Mouse (Mus musculus) limb, embryonic 14.5 days (tissue): ENCODE results near the gene Tcf7l1. TPM values are rescaled to one million over a fixed set of nuclear protein-coding genes. Genes with fewer than 3 reads are reported as not detected.

Source experiments
- ATAC-seq: fragments of 200-750 bp; cut with Nextera tagmentation; 2 replicates; pipeline ENCODE4 v1.8.0; 2017; ENCODE audit warnings: low read depth, moderate number of reproducible peaks, moderate TSS enrichment; ENCODE audit not compliant: low FRiP score
- DNase-seq: peaks from one replicate; pipeline ENCODE4 v3.0.0-alpha.2; 2015; ENCODE audit warnings: low spot score
- H3K27ac ChIP-seq: fragments of 300-500 bp; sonication (generic); replicated peaks from 2 replicates; pipeline ENCODE4 v1.5.1; 2014; ENCODE audit warnings: low read depth, mild to moderate bottlenecking, low read length, moderate library complexity, mixed read lengths
- H3K27me3 ChIP-seq: fragments of 300-500 bp; sonication (generic); 2 replicates; pipeline ENCODE4 v1.6.1; 2014; ENCODE audit warnings: low read length, mixed read lengths; ENCODE audit not compliant: control insufficient read depth, insufficient read depth
- H3K36me3 ChIP-seq: fragments of 300-500 bp; sonication (generic); 2 replicates; pipeline ENCODE4 v1.6.1; 2014; ENCODE audit warnings: mild to moderate bottlenecking, low read length, moderate library complexity, mixed read lengths; ENCODE audit not compliant: control insufficient read depth, insufficient read depth
- H3K4me1 ChIP-seq: fragments of 300-500 bp; sonication (generic); 2 replicates; pipeline ENCODE4 v1.6.1; 2014; ENCODE audit warnings: antibody characterized with exemption, low read length, mixed read lengths; ENCODE audit not compliant: control insufficient read depth, insufficient read depth
- H3K4me2 ChIP-seq: fragments of 300-500 bp; sonication (generic); replicated peaks from 2 replicates; pipeline ENCODE4 v1.6.1; 2014; ENCODE audit warnings: low read depth, mild to moderate bottlenecking, low read length, moderate library complexity; ENCODE audit not compliant: severe bottlenecking
- H3K4me3 ChIP-seq: fragments of 300-500 bp; sonication (generic); replicated peaks from 2 replicates; pipeline ENCODE4 v1.5.1; 2014; ENCODE audit warnings: low read length
- H3K9ac ChIP-seq: fragments of 300-500 bp; sonication (generic); 2 replicates; pipeline ENCODE4 v1.6.1; 2014; ENCODE audit warnings: mild to moderate bottlenecking, low read depth, low read length, moderate library complexity; ENCODE audit not compliant: severe bottlenecking
- H3K9me3 ChIP-seq: fragments of 300-500 bp; sonication (generic); 2 replicates; pipeline ENCODE4 v1.6.1; 2016; ENCODE audit warnings: low read length; ENCODE audit not compliant: control insufficient read depth
- POLR2A ChIP-seq: fragments of 200-500 bp; IDR thresholded peaks from 2 replicates; pipeline ENCODE4 v1.8.0; 2012; ENCODE audit warnings: inconsistent platforms, mild to moderate bottlenecking, moderate library complexity, borderline replicate concordance; ENCODE audit not compliant: insufficient read depth, insufficient read length; ENCODE audit errors: extremely low read depth
- WGBS: fragments of 180-500 bp; shearing (Covaris S2); extraction: QIAGEN DNeasy Blood & Tissue Kit; methylation state at CpG from one replicate; pipeline ENCODE4 v1.1.7; 2014; 5-methylcytosine and 5-hydroxymethylcytosine counted together
- polyA plus RNA-seq, 2 experiments: library from polyadenylated mRNA; depleted of rRNA in 1 of 2; stranded (reverse) in 1 of 2; unstranded in 1 of 2; fragments of >200 nt; fragmentation: Nextera tagmentation in 1 of 2; extraction: Ambion mirVana in 1 of 2; gene quantifications; 2 replicates each; pipeline versions ENCODE4 v1.2.1 to v1.2.3; 2012 to 2014

The Tcf7l1 gene
- polyA plus RNA-seq, 2 experiments, result 47.9 to 78.1 TPM

GRCm38 (mm10) chr6:72699467-72700126 lies 89.5 kb downstream of the Tcf7l1 start:
- DNase-seq (no peak), ATAC-seq (no peak)
- no peak overlapping the region for H3K4me2 ChIP-seq
- H3K36me3 ChIP-seq, result no peaks in the 10 kb centered on the region
- no peaks in the 10 kb centered on the region for H3K9me3 ChIP-seq
- no peaks in the 10 kb centered on the region for H3K27me3 ChIP-seq
- no peak overlapping the region for H3K9ac ChIP-seq
- 64% methylated on average over 5 of the region's 5 CpGs for WGBS
- no peak overlapping the region for H3K4me3 ChIP-seq
- H3K27ac ChIP-seq, result no peak overlapping the region
- peaks cover 32% of the 10 kb centered on the region for H3K4me1 ChIP-seq
- TF ChIP-seq POLR2A, result no peak

- ATAC-seq (no peak), DNase-seq (no peak)
- no peak overlapping the region for H3K4me2 ChIP-seq
- TF ChIP-seq POLR2A, result no peak
- 92% methylated on average over 5 of the region's 5 CpGs for WGBS
- H3K27me3 ChIP-seq, result no peaks in the 10 kb centered on the region
- H3K36me3 ChIP-seq, result no peaks in the 10 kb centered on the region
- H3K27ac ChIP-seq, result no peak overlapping the region
- H3K9me3 ChIP-seq, result no peaks in the 10 kb centered on the region
- no peak overlapping the region for H3K4me3 ChIP-seq
- peaks cover 38% of the 10 kb centered on the region for H3K4me1 ChIP-seq
- no peak overlapping the region for H3K9ac ChIP-seq
Observed at GRCm38 (mm10) chr6:72698559-72698958, 90.5 kb downstream of the Tcf7l1 start.

GRCm38 (mm10) chr6:72696601-72697335 lies 92.3 kb downstream of the Tcf7l1 start:
- Histone ChIP-seq H3K4me1 (peaks cover 54% of the 10 kb centered on the region), H3K9me3 (no peaks in the 10 kb centered on the region), H3K36me3 (no peaks in the 10 kb centered on the region), H3K9ac (no peak overlapping the region), H3K4me2 (no peak overlapping the region), H3K27me3 (no peaks in the 10 kb centered on the region), H3K27ac (no peak overlapping the region), H3K4me3 (no peak overlapping the region)
- no peak for ATAC-seq
- TF ChIP-seq POLR2A, result no peak
- 19% methylated on average over 11 of the region's 11 CpGs for WGBS
- no peak for DNase-seq

- H3K4me1 ChIP-seq, result peaks cover 73% of the 10 kb centered on the region
- no peak overlapping the region for H3K4me3 ChIP-seq
- H3K9me3 ChIP-seq, result no peaks in the 10 kb centered on the region
- no peaks in the 10 kb centered on the region for H3K27me3 ChIP-seq
- no peak overlapping the region for H3K9ac ChIP-seq
- WGBS, result 67% methylated on average over 10 of the region's 10 CpGs
- H3K4me2 ChIP-seq, result no peak overlapping the region
- H3K36me3 ChIP-seq, result no peaks in the 10 kb centered on the region
- ATAC-seq (no peak), DNase-seq (no peak)
- no peak for TF ChIP-seq POLR2A
- H3K27ac ChIP-seq, result no peak overlapping the region
Observed at GRCm38 (mm10) chr6:72694791-72695204, 94.3 kb downstream of the Tcf7l1 start.

- Histone ChIP-seq H3K9me3 (no peaks in the 10 kb centered on the region), H3K4me3 (no peak overlapping the region), H3K27me3 (no peaks in the 10 kb centered on the region), H3K4me2 (no peak overlapping the region), H3K4me1 (peaks cover 76% of the 10 kb centered on the region), H3K27ac (no peak overlapping the region), H3K9ac (no peak overlapping the region), H3K36me3 (no peaks in the 10 kb centered on the region)
- DNase-seq, result no peak
- 46% methylated on average over 5 of the region's 5 CpGs for WGBS
- no peak for ATAC-seq
- no peak for TF ChIP-seq POLR2A
Observed at GRCm38 (mm10) chr6:72694047-72694790, 94.8 kb downstream of the Tcf7l1 start.
